Mouse (Mus musculus): ENCODE data around the gene Akap14. TPM values are rescaled to one million over a fixed set of nuclear protein-coding genes. Genes with fewer than 3 reads are reported as not detected.
A peak's percentile ranks its signal among the peaks of the same experiment; 100 is the strongest.

Gene Akap14
- total and polyA plus RNA-seq, 3 experiments = 0.17 TPM; not detected in 2

GRCm38 (mm10) chrX:37110881-37111193 is 57.8 kb downstream of the Akap14 start:
- in situ Hi-C loops (cut with MboI; ENCODE audit: low pct_ligation_motif_present, low pct_unique_long_range_greater_than_20kb, low sequenced_read_pairs) = no loop called here
- Histone ChIP-seq H3K4me3 (replicated peaks in 1 of 3; ENCODE audit: low read depth in 2 of 3, low read length in 2 of 3, poor library complexity in 1 of 3) (no peak overlapping the region), H3K4me2 (ENCODE audit: insufficient read depth, low read depth, poor library complexity, severe bottlenecking) (no peak overlapping the region), H3K27me3 (replicated peaks) (no peaks in the 10 kb centered on the region), H3K36me3 (replicated peaks in 1 of 2; ENCODE audit: control insufficient read depth in 1 of 2, insufficient read depth in 1 of 2, low read length in 1 of 2) (peaks cover 2 to 3% of the 10 kb centered on the region in 2 experiments), H3K27ac (ENCODE audit: insufficient read depth, low read depth) (no peak overlapping the region), H3K79me2 (replicated peaks; ENCODE audit: control insufficient read depth, extremely low read depth, insufficient read depth, poor library complexity, severe bottlenecking) (peaks cover 16% of the 10 kb centered on the region), H3K9me3 (replicated peaks; ENCODE audit: low read length) (no peaks in the 10 kb centered on the region), H3K9ac (ENCODE audit: insufficient read depth, low read depth) (no peak overlapping the region), H3K4me1 (ENCODE audit: control insufficient read depth in 1 of 2, insufficient read depth in 2 of 2) (peaks cover 6 to 7% of the 10 kb centered on the region in 2 experiments; a peak in 3 of 4 replicates)
- dilution Hi-C loops (cut with MboI; ENCODE audit: extremely low pct_ligation_motif_present, extremely low pct_unique_long_range_greater_than_20kb, low sequenced_read_pairs) = no loop called here
- no peak for DNase-seq (ENCODE audit: extremely low read depth)
- TF ChIP-seq ZMIZ1 (IDR thresholded peaks at IDR 0.05; ENCODE audit: low read depth, low read length) = peak; percentile 99
- no peak for TF ChIP-seq MEF2A (IDR thresholded peaks at IDR 0.05; ENCODE audit: borderline replicate concordance, low read depth, low read length)
- TF ChIP-seq POLR2A (IDR thresholded peaks at IDR 0.05; ENCODE audit: low read depth, low read length) = peak; percentile 61; the same call in 1 of the 2 replicates
- no peak for TF ChIP-seq ETS1 (conservative IDR thresholded peaks at IDR 0.05; ENCODE audit: low read depth, low read length)
- 0 out of 2 replicates have a peak, but pooled peaks have one; percentile 6 for TF ChIP-seq MXI1 (IDR thresholded peaks at IDR 0.05; ENCODE audit: low read depth, low read length)
- TF ChIP-seq POLR2AphosphoS2 (IDR thresholded peaks at IDR 0.05; ENCODE audit: low read depth, low read length) = peak; percentile 61; the same call in 1 of the 2 replicates
- no peak for TF ChIP-seq MYC (IDR thresholded peaks at IDR 0.05; ENCODE audit: low read depth, low read length)
- no peak for TF ChIP-seq MAFK (IDR thresholded peaks at IDR 0.05; ENCODE audit: insufficient replicate concordance, low read length)
- peak; percentile 38; the same call in 1 of the 2 replicates for TF ChIP-seq NELFE (IDR thresholded peaks at IDR 0.05; ENCODE audit: low read depth, low read length)
- TF ChIP-seq USF1 (IDR thresholded peaks at IDR 0.05; ENCODE audit: low read depth, low read length) = no peak
- no peak for TF ChIP-seq JUND (conservative IDR thresholded peaks at IDR 0.05; ENCODE audit: low read depth, low read length)
- TF ChIP-seq IRF4 (IDR thresholded peaks at IDR 0.05; ENCODE audit: low read depth, low read length) = no peak
- no peak for TF ChIP-seq GABPA (IDR thresholded peaks at IDR 0.05; ENCODE audit: insufficient replicate concordance, low read depth, low read length)
- TF ChIP-seq BHLHE40 (IDR thresholded peaks at IDR 0.05; ENCODE audit: low read depth, low read length) = 0 out of 2 replicates have a peak, but pooled peaks have one; percentile 24

DNA sequence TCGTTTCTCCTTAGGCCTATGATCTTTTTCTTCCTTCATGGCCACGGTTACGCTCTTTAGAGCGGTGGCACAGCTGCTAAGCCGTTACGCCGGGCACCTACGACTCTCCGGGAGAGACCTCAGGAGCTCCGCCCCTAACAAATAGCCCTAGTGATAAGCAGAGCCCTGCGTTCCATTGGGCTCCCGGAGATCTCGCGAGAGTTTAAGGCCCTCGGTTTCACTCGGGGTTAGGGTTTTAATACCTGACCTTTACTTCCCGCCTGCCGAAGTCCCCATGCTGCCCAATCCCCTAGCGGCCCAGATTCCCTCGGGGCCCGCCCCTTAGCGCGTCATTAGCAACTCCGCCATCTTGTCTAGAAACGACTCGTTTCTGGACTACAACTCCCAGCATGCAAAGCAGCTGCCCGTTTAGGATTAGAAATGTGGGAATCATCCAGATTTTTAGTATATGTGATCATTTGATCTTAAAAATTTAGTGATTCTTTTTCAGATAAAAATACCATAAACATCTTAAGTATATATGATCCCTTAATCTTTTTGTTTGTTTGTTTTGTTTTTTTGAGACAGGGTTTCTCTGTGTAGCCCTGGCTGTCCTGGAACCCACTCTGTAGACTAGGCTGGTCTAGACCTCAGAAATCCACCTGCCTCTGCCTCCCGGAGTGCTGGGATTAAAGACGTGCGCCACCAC is 58.3 kb downstream of the Akap14 start, which contains the start of gene Upf3b:
Gene Upf3b, minus strand, starts transcription at position 130 of the 688 bp plus-strand sequence.
- no peaks in the 10 kb centered on the region for H3K27me3 ChIP-seq (replicated peaks)
- H3K79me2 ChIP-seq (replicated peaks; ENCODE audit: control insufficient read depth, extremely low read depth, insufficient read depth, poor library complexity, severe bottlenecking) = peaks cover 16% of the 10 kb centered on the region
- DNase-seq (ENCODE audit: extremely low read depth) = peak; percentile 97
- H3K27ac ChIP-seq (ENCODE audit: insufficient read depth, low read depth) = peak within 1 kb of the TSS; percentile 93
- H3K4me2 ChIP-seq (ENCODE audit: insufficient read depth, low read depth, poor library complexity, severe bottlenecking) = peak within 1 kb of the TSS; percentile 50
- no peaks in the 10 kb centered on the region for H3K9me3 ChIP-seq (replicated peaks; ENCODE audit: low read length)
- peak within 1 kb of the TSS; percentile 64 to 96 (median 78) for H3K4me3 ChIP-seq (replicated peaks in 1 of 3; ENCODE audit: low read depth in 2 of 3, low read length in 2 of 3, poor library complexity in 1 of 3)
- dilution Hi-C loops (cut with MboI; ENCODE audit: extremely low pct_ligation_motif_present, extremely low pct_unique_long_range_greater_than_20kb, low sequenced_read_pairs) (no loop called here), in situ Hi-C loops (cut with MboI; ENCODE audit: low pct_ligation_motif_present, low pct_unique_long_range_greater_than_20kb, low sequenced_read_pairs) (no loop called here)
- H3K9ac ChIP-seq (ENCODE audit: insufficient read depth, low read depth) = peak within 1 kb of the TSS; percentile 95
- peaks cover 2 to 6% of the 10 kb centered on the region in 2 experiments; a peak in 3 of 4 replicates for H3K4me1 ChIP-seq (ENCODE audit: control insufficient read depth in 1 of 2, insufficient read depth in 2 of 2)
- peaks cover 4 to 5% of the 10 kb centered on the region in 2 experiments for H3K36me3 ChIP-seq (replicated peaks in 1 of 2; ENCODE audit: control insufficient read depth in 1 of 2, insufficient read depth in 1 of 2, low read length in 1 of 2)
- TF ChIP-seq ETS1 (conservative IDR thresholded peaks at IDR 0.05; ENCODE audit: low read depth, low read length) (no peak), ZNF384 (IDR thresholded peaks at IDR 0.05; ENCODE audit: low read depth, low read length) (no peak), IRF4 (IDR thresholded peaks at IDR 0.05; ENCODE audit: low read depth, low read length) (no peak), MYC (IDR thresholded peaks at IDR 0.05; ENCODE audit: low read depth, low read length) (no peak), USF2 (conservative IDR thresholded peaks at IDR 0.05; ENCODE audit: low read depth, low read length) (no peak), BHLHE40 (IDR thresholded peaks at IDR 0.05; ENCODE audit: low read depth, low read length) (no peak), UBTF (IDR thresholded peaks at IDR 0.05; ENCODE audit: low read depth, low read length) (0 out of 2 replicates have a peak, but pooled peaks have one; percentile 25), MAX (IDR thresholded peaks at IDR 0.05; ENCODE audit: low read length) (peak; percentile 3; the same call in 1 of the 2 replicates), RCOR1 (conservative IDR thresholded peaks at IDR 0.05; ENCODE audit: low read depth, low read length) (no peak), NELFE (IDR thresholded peaks at IDR 0.05; ENCODE audit: low read depth, low read length) (peak; percentile 64), JUND (conservative IDR thresholded peaks at IDR 0.05; ENCODE audit: low read depth, low read length) (no peak), USF1 (IDR thresholded peaks at IDR 0.05; ENCODE audit: low read depth, low read length) (no peak), RAD21 (IDR thresholded peaks at IDR 0.05; ENCODE audit: low read depth, low read length) (no peak), HCFC1 (IDR thresholded peaks at IDR 0.05; ENCODE audit: low read depth, low read length) (peak; percentile 91), TCF12 (IDR thresholded peaks at IDR 0.05; ENCODE audit: low read depth, low read length) (no peak), POLR2A (IDR thresholded peaks at IDR 0.05; ENCODE audit: low read depth, low read length) (peak; percentile 72; the same call in 1 of the 2 replicates), PAX5 (IDR thresholded peaks at IDR 0.05; ENCODE audit: low read length) (no peak), TBP (conservative IDR thresholded peaks at IDR 0.05; ENCODE audit: low read depth, low read length) (peak; percentile 86), SMC3 (IDR thresholded peaks at IDR 0.05; ENCODE audit: low read depth, low read length) (no peak), JUN (IDR thresholded peaks at IDR 0.05; ENCODE audit: insufficient read depth, low read depth, low read length) (no peak), CHD2 (IDR thresholded peaks at IDR 0.05; ENCODE audit: low read length) (peak; percentile 97), SIN3A (IDR thresholded peaks at IDR 0.05; ENCODE audit: low read length) (no peak), KAT2A (IDR thresholded peaks at IDR 0.05; ENCODE audit: insufficient replicate concordance, low read length) (peak; percentile 79; the same call in 1 of the 2 replicates), MAZ (IDR thresholded peaks at IDR 0.05; ENCODE audit: low read depth, low read length) (no peak)

Measured in CH12.LX (cell line).